Mouse (Mus musculus) midbrain, postnatal 0 days (tissue): ENCODE measurements at regions not wholly inside any gene's neighbourhood (a gene's known extent, or its start where the extent isn't known, plus 50 kb on each side); places are given as distances from the start of the nearest gene placed in this dataset.

Experiments
- ATAC-seq: fragments of 200-750 bp; cut with Nextera tagmentation; 2 replicates; pipeline ENCODE4 v1.8.0; 2017; ENCODE audit warnings: moderate number of reproducible peaks, mild to moderate bottlenecking, moderate TSS enrichment, moderate library complexity; ENCODE audit not compliant: low FRiP score
- DNase-seq: peaks from one replicate; pipeline ENCODE4 v3.0.0-alpha.2; 2015; ENCODE audit warnings: low spot score
- H3K27ac ChIP-seq: fragments of 300-500 bp; sonication (generic); 2 replicates; pipeline ENCODE4 v1.5.1; 2014; ENCODE audit warnings: low read depth, mild to moderate bottlenecking, low read length, mixed read lengths
- H3K27me3 ChIP-seq: fragments of 300-500 bp; sonication (generic); 2 replicates; pipeline ENCODE4 v1.6.1; 2014; ENCODE audit warnings: low read length, control low read depth, mixed read lengths; ENCODE audit not compliant: insufficient read depth
- H3K36me3 ChIP-seq: fragments of 300-500 bp; sonication (generic); 2 replicates; pipeline ENCODE4 v1.6.1; 2014; ENCODE audit warnings: low read length, control low read depth, mixed read lengths; ENCODE audit not compliant: insufficient read depth
- H3K4me1 ChIP-seq: fragments of 300-500 bp; sonication (generic); 2 replicates; pipeline ENCODE4 v1.6.1; 2014; ENCODE audit warnings: mild to moderate bottlenecking, control low read depth, antibody characterized with exemption, low read length, mixed read lengths; ENCODE audit not compliant: insufficient read depth
- H3K4me2 ChIP-seq: fragments of 300-500 bp; sonication (generic); 2 replicates; pipeline ENCODE4 v1.6.1; 2014; ENCODE audit warnings: low read depth, mild to moderate bottlenecking, low read length, mixed read lengths; ENCODE audit not compliant: poor library complexity, severe bottlenecking
- H3K4me3 ChIP-seq: fragments of 300-500 bp; sonication (generic); 2 replicates; pipeline ENCODE4 v1.5.1; 2014; ENCODE audit warnings: low read depth, mild to moderate bottlenecking, low read length, moderate library complexity
- H3K9ac ChIP-seq: fragments of 300-500 bp; sonication (generic); replicated peaks from 2 replicates; pipeline ENCODE4 v1.6.1; 2014; ENCODE audit warnings: mild to moderate bottlenecking, low read length, moderate library complexity, mixed read lengths; ENCODE audit not compliant: poor library complexity, severe bottlenecking
- H3K9me3 ChIP-seq: fragments of 300-500 bp; sonication (generic); 2 replicates; pipeline ENCODE4 v1.6.1; 2016; ENCODE audit warnings: low read length, control low read depth
- CTCF ChIP-seq: IDR thresholded peaks from 2 replicates; pipeline ENCODE4 v1.5.1; 2016; ENCODE audit warnings: antibody characterized with exemption, mild to moderate bottlenecking
- WGBS: fragments of 180-500 bp; shearing (Covaris S2); extraction: QIAGEN DNeasy Blood & Tissue Kit; methylation state at CpG from one replicate; pipeline ENCODE4 v1.1.7; 2014; 5-methylcytosine and 5-hydroxymethylcytosine counted together

- ATAC-seq, result no peak
- Histone ChIP-seq H3K9ac (no peak overlapping the region), H3K27me3 (no peaks in the 10 kb centered on the region), H3K36me3 (no peaks in the 10 kb centered on the region), H3K4me2 (no peak overlapping the region), H3K9me3 (no peaks in the 10 kb centered on the region), H3K27ac (no peak overlapping the region), H3K4me1 (no peaks in the 10 kb centered on the region), H3K4me3 (no peak overlapping the region)
- no peak for DNase-seq
- WGBS, result 0% methylated on average over 1 of the region's 1 CpGs
- no peak for TF ChIP-seq CTCF
Measured at GRCm38 (mm10) chr3:50761766-50762165, 318.4 kb upstream of the Slc7a11 start.

GRCm38 (mm10) chr3:50758106-50758505 lies 314.7 kb upstream of the Slc7a11 start:
- no peaks in the 10 kb centered on the region for H3K36me3 ChIP-seq
- ATAC-seq (no peak), DNase-seq (no peak)
- H3K4me3 ChIP-seq, result no peak overlapping the region
- no peaks in the 10 kb centered on the region for H3K4me1 ChIP-seq
- H3K9ac ChIP-seq, result no peak overlapping the region
- WGBS, result 83% methylated on average over 1 of the region's 1 CpGs
- no peak overlapping the region for H3K27ac ChIP-seq
- no peaks in the 10 kb centered on the region for H3K9me3 ChIP-seq
- no peak overlapping the region for H3K4me2 ChIP-seq
- no peak for TF ChIP-seq CTCF
- H3K27me3 ChIP-seq, result no peaks in the 10 kb centered on the region

GRCm38 (mm10) chr3:50737173-50737572 lies 293.8 kb upstream of the Slc7a11 start:
- Histone ChIP-seq H3K9ac (no peak overlapping the region), H3K36me3 (no peaks in the 10 kb centered on the region), H3K9me3 (no peaks in the 10 kb centered on the region), H3K4me1 (no peaks in the 10 kb centered on the region), H3K27ac (no peak overlapping the region), H3K27me3 (no peaks in the 10 kb centered on the region), H3K4me3 (no peak overlapping the region), H3K4me2 (no peak overlapping the region)
- TF ChIP-seq CTCF, result no peak
- DNase-seq (no peak), ATAC-seq (no peak)
- 89% methylated on average over 1 of the region's 1 CpGs for WGBS

- DNase-seq, result no peak
- H3K4me2 ChIP-seq, result no peak overlapping the region
- no peak overlapping the region for H3K27ac ChIP-seq
- TF ChIP-seq CTCF, result no peak
- no peaks in the 10 kb centered on the region for H3K27me3 ChIP-seq
- no peak for ATAC-seq
- H3K9me3 ChIP-seq, result no peaks in the 10 kb centered on the region
- no peaks in the 10 kb centered on the region for H3K36me3 ChIP-seq
- no peaks in the 10 kb centered on the region for H3K4me1 ChIP-seq
- H3K4me3 ChIP-seq, result no peak overlapping the region
- H3K9ac ChIP-seq, result no peak overlapping the region
- WGBS, result 92% methylated on average over 5 of the region's 5 CpGs
Measured at GRCm38 (mm10) chr3:50719035-50719434, 275.6 kb upstream of the Slc7a11 start.

GRCm38 (mm10) chr3:50713463-50713862 lies 270.0 kb upstream of the Slc7a11 start:
- Histone ChIP-seq H3K27me3 (no peaks in the 10 kb centered on the region), H3K9ac (no peak overlapping the region), H3K4me3 (no peak overlapping the region), H3K4me2 (no peak overlapping the region), H3K36me3 (no peaks in the 10 kb centered on the region), H3K27ac (no peak overlapping the region), H3K9me3 (no peaks in the 10 kb centered on the region), H3K4me1 (no peaks in the 10 kb centered on the region)
- ATAC-seq (no peak), DNase-seq (no peak)
- WGBS, result 83% methylated on average over 6 of the region's 6 CpGs
- no peak for TF ChIP-seq CTCF

- Histone ChIP-seq H3K27me3 (no peaks in the 10 kb centered on the region), H3K27ac (no peak overlapping the region), H3K4me3 (no peak overlapping the region), H3K4me2 (no peak overlapping the region), H3K36me3 (no peaks in the 10 kb centered on the region), H3K9ac (no peak overlapping the region), H3K9me3 (no peaks in the 10 kb centered on the region), H3K4me1 (no peaks in the 10 kb centered on the region)
- ATAC-seq, result 0 out of 2 replicates have a peak, but pooled peaks have one; percentile 41
- WGBS, result 6% methylated on average over 12 of the region's 12 CpGs
- peak; percentile 49 for DNase-seq
- TF ChIP-seq CTCF, result peak; percentile 42
Measured at GRCm38 (mm10) chr3:50709415-50709989, 266.1 kb upstream of the Slc7a11 start.
